Mouse (Mus musculus) hindbrain, embryonic 16.5 days (tissue): Measurements from ENCODE around the gene E430018J23Rik. TPM values are rescaled to one million over a fixed set of nuclear protein-coding genes. Genes with fewer than 3 reads are reported as not detected.
"Not testable (repeated sequence)": the region's sequence is repeated elsewhere in the genome, so short reads cannot be mapped to it uniquely, and the experiment has no call there.

Experiments used
- ATAC-seq: fragments of 200-750 bp; cut with Nextera tagmentation; 2 replicates; pipeline ENCODE4 v1.8.0; 2017; ENCODE audit warnings: moderate TSS enrichment, moderate library complexity
- H3K27ac ChIP-seq: fragments of 300-500 bp; sonication (generic); 2 replicates; pipeline ENCODE4 v1.5.1; 2014; ENCODE audit warnings: low read depth, mild to moderate bottlenecking, control low read depth, low read length, moderate library complexity
- H3K27me3 ChIP-seq: fragments of 300-500 bp; sonication (generic); replicated peaks from 2 replicates; pipeline ENCODE4 v1.6.1; 2014; ENCODE audit warnings: low read length; ENCODE audit not compliant: control insufficient read depth, insufficient read depth
- H3K36me3 ChIP-seq: fragments of 300-500 bp; sonication (generic); 2 replicates; pipeline ENCODE4 v1.6.1; 2014; ENCODE audit warnings: mild to moderate bottlenecking, low read length, moderate library complexity, mixed read lengths; ENCODE audit not compliant: control insufficient read depth, insufficient read depth
- H3K4me1 ChIP-seq: fragments of 300-500 bp; sonication (generic); 2 replicates; pipeline ENCODE4 v1.6.1; 2014; ENCODE audit warnings: low read depth, low read length; ENCODE audit not compliant: control insufficient read depth, insufficient read depth
- H3K4me2 ChIP-seq: fragments of 300-500 bp; sonication (generic); 2 replicates; pipeline ENCODE4 v1.6.1; 2014; ENCODE audit warnings: mild to moderate bottlenecking, low read length, control low read depth, moderate library complexity
- H3K4me3 ChIP-seq: fragments of 300-500 bp; sonication (generic); 2 replicates; pipeline ENCODE4 v1.5.1; 2014; ENCODE audit warnings: mild to moderate bottlenecking, low read length, control low read depth, moderate library complexity
- H3K9ac ChIP-seq: fragments of 300-500 bp; sonication (generic); 2 replicates; pipeline ENCODE4 v1.6.1; 2014; ENCODE audit warnings: low read depth, mild to moderate bottlenecking, control low read depth, low read length, moderate library complexity
- H3K9me3 ChIP-seq: fragments of 300-500 bp; sonication (generic); 2 replicates; pipeline ENCODE4 v1.6.1; 2014; ENCODE audit warnings: mild to moderate bottlenecking, low read length, moderate library complexity; ENCODE audit not compliant: control insufficient read depth
- WGBS: fragments of 180-500 bp; shearing (Covaris S2); extraction: QIAGEN DNeasy Blood & Tissue Kit; methylation state at CpG from one replicate; pipeline ENCODE4 v1.1.7; 2014; 5-methylcytosine and 5-hydroxymethylcytosine counted together
- polyA plus RNA-seq: library from polyadenylated mRNA; unstranded; fragments of >200 nt; fragmentation: Nextera tagmentation; extraction: Ambion mirVana; gene quantifications from 2 replicates; pipeline ENCODE4 v1.2.1, GENCODE M21; 2015

The E430018J23Rik gene
- polyA plus RNA-seq, 1 experiment from 2014 or later: 4.6 TPM

DNA sequence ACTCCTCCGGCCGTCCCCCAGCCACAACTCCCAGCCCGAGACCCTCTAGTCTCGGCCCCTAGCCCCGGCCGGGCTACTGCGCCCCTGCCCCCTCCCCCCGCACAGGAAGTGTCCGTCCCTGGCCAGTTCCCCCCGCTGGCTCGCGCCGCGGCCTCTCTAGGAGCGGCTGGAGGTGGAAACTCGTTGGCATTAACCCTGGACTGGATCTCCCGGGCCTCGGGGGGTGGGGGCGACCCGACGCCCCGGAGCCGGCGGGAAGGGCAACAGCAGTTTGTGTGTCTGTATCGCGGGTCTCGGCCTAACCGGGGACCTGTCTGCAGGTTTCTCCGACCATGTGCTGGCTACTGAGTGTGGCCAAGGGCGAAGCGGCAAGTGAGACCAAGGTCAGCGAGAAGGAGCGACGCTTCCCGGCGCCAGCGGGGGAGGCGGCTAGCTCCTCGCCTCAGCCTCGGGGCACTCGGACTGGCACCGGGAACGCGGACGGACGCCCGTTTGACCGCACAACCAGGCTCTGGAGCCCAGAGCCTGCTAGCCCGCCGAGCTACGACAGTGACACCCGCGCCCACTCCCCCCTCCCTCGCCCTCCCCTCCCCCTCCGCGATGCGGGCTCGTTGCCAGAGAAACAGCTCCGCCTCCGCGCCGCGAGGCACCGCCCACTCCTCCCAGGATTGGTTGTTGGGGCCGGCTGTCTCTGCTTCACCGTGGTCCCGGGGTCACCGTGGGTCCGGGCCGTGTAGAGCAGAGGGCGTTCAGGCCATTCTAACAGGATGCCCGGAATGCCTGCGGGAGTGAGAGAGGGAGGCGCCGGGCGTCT, 47.7 kb downstream of the E430018J23Rik start, which contains the start of gene Zfp768:
Zfp768 (minus strand) TSS at position 78 of the 814 bp plus-strand sequence.
- H3K36me3 ChIP-seq: peaks cover 11% of the 10 kb centered on the region
- under 1% methylated on average over 73 of the region's 76 CpGs for WGBS
- H3K4me3 ChIP-seq: peak within 1 kb of the TSS; percentile 95
- peak within 1 kb of the TSS; percentile 97 for H3K9ac ChIP-seq
- no peaks in the 10 kb centered on the region for H3K9me3 ChIP-seq
- ATAC-seq: peak; percentile 90
- peak within 1 kb of the TSS; percentile 98 for H3K27ac ChIP-seq
- H3K4me2 ChIP-seq: peak within 1 kb of the TSS; percentile 73
- H3K27me3 ChIP-seq: no peaks in the 10 kb centered on the region
- peaks cover 20% of the 10 kb centered on the region for H3K4me1 ChIP-seq

GRCm38 (mm10) chr7:127345092-127345491, 48.3 kb downstream of the E430018J23Rik start:
- H3K4me2 ChIP-seq: peak overlapping the region; percentile 73
- WGBS: under 1% methylated on average over 31 of the region's 42 CpGs
- H3K27ac ChIP-seq: peak overlapping the region; percentile 98
- ATAC-seq: peak; percentile 46
- peaks cover 11% of the 10 kb centered on the region for H3K36me3 ChIP-seq
- peak overlapping the region; percentile 97 for H3K9ac ChIP-seq
- H3K9me3 ChIP-seq: no peaks in the 10 kb centered on the region
- peak overlapping the region; percentile 95 for H3K4me3 ChIP-seq
- H3K27me3 ChIP-seq: no peaks in the 10 kb centered on the region
- peaks cover 20% of the 10 kb centered on the region for H3K4me1 ChIP-seq

DNA sequence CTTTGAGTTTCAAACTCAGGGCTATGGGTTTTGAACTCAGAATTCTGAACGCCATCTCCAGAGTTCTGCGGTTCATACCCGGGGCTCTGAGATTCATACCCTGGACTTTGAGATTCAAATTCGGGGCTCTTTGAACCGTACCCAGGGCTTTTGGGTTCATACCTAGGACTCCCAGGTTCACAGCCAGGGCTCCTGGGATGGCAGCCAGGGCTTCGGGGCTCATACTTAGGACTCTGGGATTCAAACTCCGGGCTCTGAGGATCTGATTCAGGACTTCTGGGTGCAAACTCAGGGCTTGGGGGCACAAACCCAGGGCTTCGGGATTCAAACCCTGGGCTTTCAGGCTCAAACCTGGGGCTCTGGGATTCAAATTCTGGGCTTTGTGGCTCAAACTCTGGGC, 49.1 kb downstream of the E430018J23Rik start:
- ATAC-seq: no peak
- no peaks in the 10 kb centered on the region for H3K27me3 ChIP-seq
- peak overlapping the region; percentile 97; the same call in 1 of the 2 replicates for H3K9ac ChIP-seq
- peaks cover 11% of the 10 kb centered on the region for H3K36me3 ChIP-seq
- peak overlapping the region; percentile 73 for H3K4me2 ChIP-seq
- WGBS: 89% methylated on average over 8 of the region's 8 CpGs
- H3K9me3 ChIP-seq: no peaks in the 10 kb centered on the region
- no peak overlapping the region for H3K27ac ChIP-seq
- H3K4me3 ChIP-seq: peak overlapping the region; percentile 95
- H3K4me1 ChIP-seq: peaks cover 20% of the 10 kb centered on the region

- no peaks in the 10 kb centered on the region for H3K27me3 ChIP-seq
- peaks cover 20% of the 10 kb centered on the region for H3K4me1 ChIP-seq
- H3K4me3 ChIP-seq: no peak overlapping the region
- ATAC-seq: no peak
- no peak overlapping the region for H3K9ac ChIP-seq
- H3K36me3 ChIP-seq: peaks cover 11% of the 10 kb centered on the region
- no peak overlapping the region for H3K27ac ChIP-seq
- 93% methylated on average over 38 of the region's 38 CpGs for WGBS
- H3K4me2 ChIP-seq: no peak overlapping the region
- no peaks in the 10 kb centered on the region for H3K9me3 ChIP-seq
Measured at GRCm38 (mm10) chr7:127343351-127344019, 49.9 kb downstream of the E430018J23Rik start.

DNA sequence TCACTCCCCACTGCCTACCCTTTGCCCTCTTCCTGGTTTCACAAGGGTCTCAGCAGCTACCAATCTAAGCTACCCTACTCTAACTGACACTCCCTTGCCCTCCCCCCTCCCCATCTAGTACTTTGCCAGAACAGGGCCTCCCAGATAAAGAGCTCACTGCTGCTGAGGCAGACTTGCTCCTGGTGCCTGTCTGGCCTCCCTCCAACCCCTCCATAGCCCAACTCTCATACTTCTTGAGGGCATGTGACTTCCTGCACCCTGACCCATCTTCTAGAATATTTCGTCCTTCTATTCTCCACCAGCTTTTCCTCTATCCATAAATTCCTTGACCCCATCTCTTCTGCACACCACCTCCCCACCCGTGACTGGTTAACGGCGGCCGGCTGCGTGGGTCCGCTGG, 50.5 kb downstream of the E430018J23Rik start:
- Histone ChIP-seq H3K4me1 (peaks cover 20% of the 10 kb centered on the region), H3K27ac (no peak overlapping the region), H3K36me3 (peaks cover 11% of the 10 kb centered on the region), H3K9ac (no peak overlapping the region), H3K4me3 (no peak overlapping the region), H3K27me3 (no peaks in the 10 kb centered on the region), H3K4me2 (no peak overlapping the region), H3K9me3 (no peaks in the 10 kb centered on the region)
- 91% methylated on average over 7 of the region's 7 CpGs for WGBS
- no peak for ATAC-seq

GRCm38 (mm10) chr7:127342332-127342731, 51.1 kb downstream of the E430018J23Rik start:
- H3K27ac ChIP-seq: no peak overlapping the region
- ATAC-seq: no peak
- peaks cover 11% of the 10 kb centered on the region for H3K36me3 ChIP-seq
- H3K27me3 ChIP-seq: no peaks in the 10 kb centered on the region
- no peak overlapping the region for H3K9ac ChIP-seq
- peaks cover 20% of the 10 kb centered on the region for H3K4me1 ChIP-seq
- H3K4me2 ChIP-seq: no peak overlapping the region
- H3K9me3 ChIP-seq: no peaks in the 10 kb centered on the region
- no peak overlapping the region for H3K4me3 ChIP-seq
- WGBS: 67% methylated on average over 4 of the region's 4 CpGs

- H3K27me3 ChIP-seq, H3K4me3 ChIP-seq, H3K4me2 ChIP-seq, H3K27ac ChIP-seq, H3K9me3 ChIP-seq, ATAC-seq, H3K9ac ChIP-seq: not testable (repeated sequence)
- peaks cover 11% of the 10 kb centered on the region for H3K36me3 ChIP-seq
- peaks cover 17% of the 10 kb centered on the region for H3K4me1 ChIP-seq
- WGBS: 91% methylated on average over 6 of the region's 6 CpGs
Measured at GRCm38 (mm10) chr7:127341861-127342260, 51.6 kb downstream of the E430018J23Rik start.

DNA sequence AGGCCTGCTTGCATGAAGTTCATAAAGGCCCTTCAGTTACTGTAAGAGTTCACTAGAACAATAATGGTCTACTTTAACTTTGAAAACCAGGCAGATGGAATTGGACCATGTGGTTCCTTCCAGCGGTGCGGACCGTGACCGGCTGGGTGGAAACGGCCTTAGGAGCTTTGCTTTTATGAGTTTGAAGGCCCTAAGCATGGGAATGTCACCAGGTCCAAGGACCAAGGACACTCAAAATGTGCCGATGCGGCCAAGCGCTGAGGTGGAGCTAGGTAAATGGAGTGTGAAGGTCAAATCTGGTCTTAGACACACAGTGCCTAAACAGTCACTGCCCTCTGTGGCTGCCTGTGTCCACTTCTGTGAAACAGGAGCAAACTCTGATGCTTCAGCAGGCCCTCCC, 52.1 kb downstream of the E430018J23Rik start:
- Histone ChIP-seq H3K4me1 (peaks cover 13% of the 10 kb centered on the region), H3K27me3 (no peaks in the 10 kb centered on the region), H3K27ac (no peak overlapping the region), H3K9me3 (no peaks in the 10 kb centered on the region), H3K4me3 (no peak overlapping the region), H3K4me2 (no peak overlapping the region), H3K9ac (no peak overlapping the region), H3K36me3 (peaks cover 11% of the 10 kb centered on the region)
- no peak for ATAC-seq
- 96% methylated on average over 8 of the region's 8 CpGs for WGBS
